Mouse (Mus musculus) hindbrain, postnatal 0 days (tissue): ENCODE data around the gene Ddo. TPM values are rescaled to one million over a fixed set of nuclear protein-coding genes. Genes with fewer than 3 reads are reported as not detected.
A peak's percentile ranks its signal among the peaks of the same experiment; 100 is the strongest.

Experiments
- ATAC-seq: fragments of 200-750 bp; cut with Nextera tagmentation; 2 replicates; pipeline ENCODE4 v1.8.0; 2017; ENCODE audit warnings: mild to moderate bottlenecking, moderate TSS enrichment, moderate library complexity
- DNase-seq: peaks from one replicate; pipeline ENCODE4 v3.0.0-alpha.2; 2015; ENCODE audit warnings: low spot score
- H3K27ac ChIP-seq: fragments of 300-500 bp; sonication (generic); 2 replicates; pipeline ENCODE4 v1.5.1; 2014; ENCODE audit warnings: mild to moderate bottlenecking
- H3K27me3 ChIP-seq: fragments of 300-500 bp; sonication (generic); 2 replicates; pipeline ENCODE4 v1.6.1; 2014; ENCODE audit warnings: low read length, mixed read lengths; ENCODE audit not compliant: insufficient read depth
- H3K36me3 ChIP-seq: fragments of 300-500 bp; sonication (generic); 2 replicates; pipeline ENCODE4 v1.6.1; 2014; ENCODE audit warnings: low read length, mixed read lengths; ENCODE audit not compliant: insufficient read depth
- H3K4me1 ChIP-seq: fragments of 300-500 bp; sonication (generic); 2 replicates; pipeline ENCODE4 v1.6.1; 2014; ENCODE audit warnings: antibody characterized with exemption, low read length, mixed read lengths; ENCODE audit not compliant: insufficient read depth
- H3K4me2 ChIP-seq: fragments of 300-500 bp; sonication (generic); 2 replicates; pipeline ENCODE4 v1.6.1; 2014; ENCODE audit warnings: low read depth, mild to moderate bottlenecking, low read length, moderate library complexity, mixed read lengths
- H3K4me3 ChIP-seq: fragments of 300-500 bp; sonication (generic); 2 replicates; pipeline ENCODE4 v1.5.1; 2014; ENCODE audit warnings: low read length
- H3K9ac ChIP-seq: fragments of 300-500 bp; sonication (generic); replicated peaks from 2 replicates; pipeline ENCODE4 v1.6.1; 2014; ENCODE audit warnings: mild to moderate bottlenecking, low read length, moderate library complexity, mixed read lengths
- H3K9me3 ChIP-seq: fragments of 300-500 bp; sonication (generic); 2 replicates; pipeline ENCODE4 v1.6.1; 2016; ENCODE audit warnings: low read length, mixed read lengths
- CTCF ChIP-seq: IDR thresholded peaks from 2 replicates; pipeline ENCODE4 v1.5.1; 2016; ENCODE audit warnings: antibody characterized with exemption, control low read depth, low read depth
- WGBS: fragments of 180-500 bp; shearing (Covaris S2); extraction: QIAGEN DNeasy Blood & Tissue Kit; methylation state at CpG from one replicate; pipeline ENCODE4 v1.1.7; 2014; 5-methylcytosine and 5-hydroxymethylcytosine counted together
- polyA plus RNA-seq: library from polyadenylated mRNA; unstranded; fragments of >200 nt; fragmentation: Nextera tagmentation; extraction: Ambion mirVana; gene quantifications from 2 replicates; pipeline ENCODE4 v1.2.1, GENCODE M21; 2015
- total RNA-seq: library from RNA; depleted of rRNA; stranded (reverse); fragments of >200 nt; gene quantifications from 2 replicates; pipeline ENCODE4 v1.2.3, GENCODE M21; 2014

The Ddo gene
- total and polyA plus RNA-seq, 2 experiments from 2014 or later: 3.8 to 4.8 TPM

DNA sequence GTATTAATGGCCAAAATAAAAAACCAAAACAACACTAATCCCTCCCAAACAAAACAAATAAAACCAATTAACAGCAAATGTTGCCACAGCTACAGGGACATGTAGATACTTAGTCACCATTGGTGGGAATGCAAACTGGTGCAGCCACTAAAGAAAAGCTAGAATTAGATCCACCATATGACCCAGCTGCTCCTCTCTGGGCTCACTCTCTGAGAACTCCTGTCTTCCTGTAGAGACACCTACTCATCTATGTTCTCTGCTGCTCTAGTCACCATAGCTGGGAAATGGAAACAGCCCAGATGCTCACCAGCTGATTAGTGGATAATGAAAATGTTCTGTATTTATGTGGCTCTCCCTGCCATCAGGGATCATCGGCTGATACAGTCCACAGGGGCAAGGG is 10.1 kb upstream of the Ddo start:
- ATAC-seq: no peak
- Histone ChIP-seq H3K4me3 (no peak overlapping the region), H3K4me2 (no peak overlapping the region), H3K4me1 (no peaks in the 10 kb centered on the region), H3K27me3 (no peaks in the 10 kb centered on the region), H3K27ac (no peak overlapping the region), H3K36me3 (no peaks in the 10 kb centered on the region), H3K9ac (no peak overlapping the region), H3K9me3 (no peaks in the 10 kb centered on the region)
- WGBS: 73% methylated on average over 1 of the region's 1 CpGs
- TF ChIP-seq CTCF: no peak
- no peak for DNase-seq

DNA sequence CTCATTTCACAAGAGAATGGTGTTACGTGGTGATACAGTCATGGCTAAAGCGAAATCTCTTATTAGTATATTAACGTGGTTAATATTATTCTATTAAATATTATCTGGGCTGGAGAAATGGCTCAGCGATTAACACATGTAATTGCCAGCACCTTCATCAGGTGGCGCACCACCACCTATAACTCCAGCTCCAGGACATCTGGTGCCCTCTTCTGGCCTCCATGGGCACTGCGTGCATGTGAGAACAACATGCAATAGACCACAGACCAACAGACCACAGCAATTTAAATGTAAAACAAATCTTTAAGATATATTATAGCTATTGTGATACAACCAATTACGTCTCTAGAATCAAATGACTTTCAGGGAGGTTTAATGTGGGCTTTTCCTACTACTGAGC is 671 bp upstream of the Ddo start:
- Histone ChIP-seq H3K4me3 (no peak overlapping the region), H3K9ac (no peak overlapping the region), H3K27me3 (no peaks in the 10 kb centered on the region), H3K4me1 (peaks cover 6% of the 10 kb centered on the region; the same call in 1 of the 2 replicates), H3K9me3 (no peaks in the 10 kb centered on the region), H3K27ac (no peak overlapping the region), H3K4me2 (peak overlapping the region; percentile 38; the same call in 1 of the 2 replicates), H3K36me3 (no peaks in the 10 kb centered on the region)
- TF ChIP-seq CTCF: peak; percentile 75
- ATAC-seq: no peak
- 80% methylated on average over 7 of the region's 7 CpGs for WGBS
- peak; percentile 55 for DNase-seq

DNA sequence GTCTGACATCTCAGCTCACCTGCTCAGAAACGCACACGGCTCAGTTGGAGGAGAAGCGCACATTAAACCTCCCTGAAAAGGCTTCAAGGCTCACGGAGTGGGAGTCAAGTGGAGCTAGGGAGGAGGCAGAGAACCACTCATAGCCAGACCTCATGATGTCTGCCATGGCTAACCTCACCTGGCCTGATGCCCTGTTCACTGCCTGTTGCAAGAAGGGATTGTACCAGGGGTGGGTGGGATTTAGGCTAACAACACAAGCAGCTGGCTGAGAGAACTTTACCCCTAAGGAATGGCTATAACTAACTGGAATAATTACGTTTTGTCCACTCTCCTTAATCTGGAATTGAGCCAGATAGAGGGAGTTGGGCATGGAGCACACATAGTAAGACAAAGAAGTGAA is 646 bp downstream of the Ddo start:
- no peak for TF ChIP-seq CTCF
- 66% methylated on average over 5 of the region's 5 CpGs for WGBS

DNA sequence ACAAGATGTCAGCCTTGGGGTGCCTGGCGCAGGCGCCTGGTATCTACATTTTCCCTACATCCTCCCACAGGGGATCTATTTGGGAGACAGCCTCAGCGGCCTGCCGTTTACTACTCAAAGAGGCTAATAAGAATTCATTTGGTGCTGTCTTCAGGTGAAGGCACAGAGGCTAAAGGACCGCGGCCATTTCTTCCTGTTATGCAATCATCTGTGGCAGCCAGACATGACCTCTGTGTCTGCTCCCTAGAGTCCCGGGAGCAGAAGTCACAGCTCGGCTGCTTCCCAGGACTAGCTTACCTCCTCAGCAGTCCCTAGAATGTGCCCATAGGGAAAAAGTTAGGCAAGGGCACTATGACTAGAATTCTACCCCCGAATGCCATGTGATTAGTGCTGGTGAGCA is 1.1 kb downstream of the Ddo start:
- H3K4me3 ChIP-seq: no peak overlapping the region
- H3K9me3 ChIP-seq: no peaks in the 10 kb centered on the region
- WGBS: 81% methylated on average over 9 of the region's 9 CpGs

More for the DNA sequence above, 646 bp downstream of the Ddo start:
- no peak for ATAC-seq
- Histone ChIP-seq H3K4me2 (peak overlapping the region; percentile 38), H3K9me3 (no peaks in the 10 kb centered on the region), H3K27ac (peak overlapping the region; percentile 11; the same call in 1 of the 2 replicates), H3K36me3 (no peaks in the 10 kb centered on the region), H3K9ac (no peak overlapping the region), H3K4me3 (peak overlapping the region; percentile 13; the same call in 1 of the 2 replicates), H3K27me3 (no peaks in the 10 kb centered on the region), H3K4me1 (peaks cover 6% of the 10 kb centered on the region; the same call in 1 of the 2 replicates)
- DNase-seq: no peak

DNA sequence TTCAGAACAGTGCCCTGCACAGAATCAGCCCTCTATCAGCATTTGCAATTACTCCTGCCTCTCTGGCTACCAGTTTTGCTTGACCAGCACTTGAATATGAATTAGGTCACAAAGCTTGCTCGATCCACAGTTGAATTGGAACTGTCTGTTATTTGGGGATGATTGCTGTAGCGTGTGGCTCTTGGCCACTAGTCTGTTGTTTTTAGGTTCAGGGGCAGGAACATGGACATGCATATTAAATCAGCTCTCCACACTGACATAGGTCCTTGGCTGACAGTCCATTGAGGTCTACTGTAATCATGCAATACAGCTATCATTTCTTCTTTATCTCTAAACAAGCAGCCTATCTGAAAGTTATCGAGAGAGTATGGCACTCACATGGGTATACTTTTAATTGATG is 2.3 kb downstream of the Ddo start:
- no peak for TF ChIP-seq CTCF
- H3K4me2 ChIP-seq: no peak overlapping the region
- ATAC-seq (peak; percentile 65), DNase-seq (no peak)
- WGBS: 72% methylated on average over 3 of the region's 3 CpGs
- no peaks in the 10 kb centered on the region for H3K36me3 ChIP-seq
- H3K27me3 ChIP-seq: no peaks in the 10 kb centered on the region
- no peak overlapping the region for H3K4me3 ChIP-seq
- H3K4me1 ChIP-seq: peaks cover 6% of the 10 kb centered on the region; the same call in 1 of the 2 replicates
- H3K27ac ChIP-seq: peak overlapping the region; percentile 37; the same call in 1 of the 2 replicates
- no peaks in the 10 kb centered on the region for H3K9me3 ChIP-seq
- no peak overlapping the region for H3K9ac ChIP-seq

More for the DNA sequence above, 1.1 kb downstream of the Ddo start:
- H3K9ac ChIP-seq: no peak overlapping the region
- H3K36me3 ChIP-seq: no peaks in the 10 kb centered on the region
- H3K27me3 ChIP-seq: no peaks in the 10 kb centered on the region
- peak overlapping the region; percentile 38; the same call in 1 of the 2 replicates for H3K4me2 ChIP-seq
- DNase-seq (no peak), ATAC-seq (no peak)
- no peak overlapping the region for H3K27ac ChIP-seq
- peaks cover 6% of the 10 kb centered on the region; the same call in 1 of the 2 replicates for H3K4me1 ChIP-seq
- TF ChIP-seq CTCF: no peak

DNA sequence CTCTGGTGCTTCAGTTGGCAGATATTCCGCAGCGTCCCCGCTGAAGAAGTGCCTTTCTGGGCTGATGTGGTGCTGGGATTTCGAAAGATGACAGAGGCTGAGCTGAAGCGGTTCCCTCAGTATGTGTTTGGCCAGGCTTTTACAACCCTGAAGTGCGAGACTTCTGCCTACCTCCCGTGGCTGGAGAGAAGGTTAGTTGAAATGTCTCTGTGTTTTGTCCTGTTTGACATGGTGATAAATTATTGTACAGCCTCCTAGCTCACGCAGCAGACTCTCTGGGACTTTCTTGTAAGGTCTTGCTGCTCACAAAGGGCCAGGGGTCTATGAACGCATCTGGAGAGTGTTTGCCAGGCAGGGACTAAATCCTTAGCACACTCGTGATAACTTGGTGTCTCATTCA is 7.5 kb downstream of the Ddo start:
- WGBS: 55% methylated on average over 10 of the region's 10 CpGs
- H3K36me3 ChIP-seq: no peaks in the 10 kb centered on the region
- no peaks in the 10 kb centered on the region for H3K9me3 ChIP-seq
- no peak overlapping the region for H3K4me2 ChIP-seq
- peaks cover 5% of the 10 kb centered on the region; the same call in 1 of the 2 replicates for H3K4me1 ChIP-seq
- no peaks in the 10 kb centered on the region for H3K27me3 ChIP-seq
- H3K4me3 ChIP-seq: no peak overlapping the region
- no peak for TF ChIP-seq CTCF
- H3K27ac ChIP-seq: no peak overlapping the region
- DNase-seq: no peak
- no peak overlapping the region for H3K9ac ChIP-seq
- no peak for ATAC-seq

DNA sequence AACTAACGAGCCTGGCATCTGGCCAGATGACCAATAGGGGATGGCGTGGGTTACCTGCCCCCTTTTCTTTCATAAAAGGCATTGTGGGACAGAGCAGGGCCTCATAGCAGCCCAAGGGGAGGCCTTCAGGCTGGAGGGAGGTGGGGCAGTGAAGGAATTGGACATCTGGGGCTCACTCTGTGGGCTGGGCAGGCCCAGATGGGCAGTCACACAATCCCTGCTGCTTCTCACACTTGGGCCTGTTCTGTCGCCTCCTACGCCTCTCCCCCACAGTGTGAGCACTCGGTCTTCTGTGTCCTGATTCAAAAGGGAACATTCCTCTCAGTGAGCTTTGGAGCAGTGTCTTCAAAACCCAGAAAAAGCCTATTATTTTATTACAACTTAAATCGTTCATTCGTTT is 8.5 kb downstream of the Ddo start:
- no peak for TF ChIP-seq CTCF
- no peak overlapping the region for H3K4me3 ChIP-seq
- H3K36me3 ChIP-seq: no peaks in the 10 kb centered on the region
- no peaks in the 10 kb centered on the region for H3K9me3 ChIP-seq
- H3K27ac ChIP-seq: no peak overlapping the region
- peaks cover 5% of the 10 kb centered on the region; the same call in 1 of the 2 replicates for H3K4me1 ChIP-seq
- H3K9ac ChIP-seq: no peak overlapping the region
- H3K27me3 ChIP-seq: no peaks in the 10 kb centered on the region
- ATAC-seq: peak; percentile 25; the same call in 1 of the 2 replicates
- H3K4me2 ChIP-seq: no peak overlapping the region
- no peak for DNase-seq
- WGBS: 44% methylated on average over 7 of the region's 7 CpGs
